Mouse (Mus musculus) testis, adult 2 months (tissue): ENCODE data around the gene Pla2g4e.

Experiments used
- CTCF ChIP-seq: fragments of 200-500 bp; IDR thresholded peaks from 2 replicates; pipeline ENCODE4 v1.5.1; 2012; ENCODE audit warnings: low read depth, mild to moderate bottlenecking, inconsistent platforms, low read length, moderate library complexity; ENCODE audit not compliant: control insufficient read depth, insufficient read depth, insufficient replicate concordance
- POLR2A ChIP-seq: fragments of 200-500 bp; IDR thresholded peaks from 2 replicates; pipeline ENCODE4 v1.6.1; 2012; ENCODE audit warnings: low read depth, mild to moderate bottlenecking, inconsistent platforms, low read length, moderate library complexity; ENCODE audit not compliant: control insufficient read depth

DNA sequence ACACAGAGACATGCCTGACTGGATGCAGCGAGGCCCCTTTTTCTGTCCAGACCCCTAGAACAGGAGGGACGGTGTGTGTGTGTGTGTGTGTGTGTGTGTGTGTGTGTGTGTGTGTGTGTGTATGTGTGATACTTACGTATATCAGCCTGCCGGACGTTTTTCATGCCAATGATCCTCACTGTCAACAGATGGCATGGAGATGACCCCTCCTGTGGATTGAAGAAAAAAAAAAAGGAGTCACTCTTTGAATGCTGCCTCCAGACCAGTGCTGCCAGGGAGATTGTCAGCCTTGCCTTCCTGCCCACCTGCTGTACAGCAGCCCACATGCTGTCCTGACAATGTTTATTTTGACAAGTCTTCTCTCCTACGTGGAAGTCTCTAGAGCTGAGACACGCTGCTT is 45.1 kb downstream of the Pla2g4e start:
- TF ChIP-seq CTCF (no peak), POLR2A (no peak)
